Mouse (Mus musculus): Measurements from ENCODE around the gene Cars.
"Not testable (repeated sequence)": the region's sequence is repeated elsewhere in the genome, so short reads cannot be mapped to it uniquely, and the experiment has no call there.

Cars gene

DNA sequence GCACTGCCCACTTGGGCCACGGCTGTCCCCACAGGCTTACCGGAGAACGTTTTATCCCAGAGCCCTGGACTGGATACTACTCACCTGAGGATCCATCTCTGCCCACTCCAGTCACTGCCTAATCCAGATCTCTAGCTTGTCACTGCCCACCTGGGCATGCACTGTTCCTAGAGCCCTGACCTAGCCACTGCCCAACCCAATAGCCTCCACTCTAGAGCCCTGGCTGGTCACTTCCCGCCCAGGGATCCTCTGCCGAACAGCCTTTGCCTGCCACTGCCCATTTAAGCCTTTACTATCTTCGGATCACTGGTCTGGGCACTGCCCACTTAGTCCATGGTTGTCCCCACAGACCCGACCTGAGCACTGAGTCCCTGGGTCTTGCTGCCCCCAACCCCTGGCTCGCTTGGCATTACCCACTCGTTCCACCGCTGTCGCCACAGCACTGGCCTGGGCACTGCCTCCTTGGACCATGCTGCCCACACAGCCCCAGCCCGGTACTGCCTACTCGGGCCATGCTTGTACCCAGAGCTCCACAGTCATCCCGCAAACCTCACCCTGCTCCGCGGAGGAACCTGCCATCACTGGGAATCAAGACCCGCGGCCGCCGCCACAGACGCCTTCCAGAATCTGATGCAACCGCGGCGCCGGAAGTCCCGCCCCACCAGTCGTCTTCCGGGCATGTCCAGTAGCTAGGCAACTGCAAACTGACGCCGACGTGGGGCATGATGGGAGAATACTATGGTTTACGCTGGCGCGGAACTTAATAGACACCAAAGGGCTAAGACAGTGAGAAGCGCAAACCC, at the start of gene Cars:
Cars (minus strand) TSS at position 663 of the 803 bp plus-strand sequence.
- in situ Hi-C loops (cut with MboI, MseI): loop anchor here (5.0 kb wide), 2 partner anchors 93 to 153 kb away; no protein-coding TSS in a partner anchor

DNA sequence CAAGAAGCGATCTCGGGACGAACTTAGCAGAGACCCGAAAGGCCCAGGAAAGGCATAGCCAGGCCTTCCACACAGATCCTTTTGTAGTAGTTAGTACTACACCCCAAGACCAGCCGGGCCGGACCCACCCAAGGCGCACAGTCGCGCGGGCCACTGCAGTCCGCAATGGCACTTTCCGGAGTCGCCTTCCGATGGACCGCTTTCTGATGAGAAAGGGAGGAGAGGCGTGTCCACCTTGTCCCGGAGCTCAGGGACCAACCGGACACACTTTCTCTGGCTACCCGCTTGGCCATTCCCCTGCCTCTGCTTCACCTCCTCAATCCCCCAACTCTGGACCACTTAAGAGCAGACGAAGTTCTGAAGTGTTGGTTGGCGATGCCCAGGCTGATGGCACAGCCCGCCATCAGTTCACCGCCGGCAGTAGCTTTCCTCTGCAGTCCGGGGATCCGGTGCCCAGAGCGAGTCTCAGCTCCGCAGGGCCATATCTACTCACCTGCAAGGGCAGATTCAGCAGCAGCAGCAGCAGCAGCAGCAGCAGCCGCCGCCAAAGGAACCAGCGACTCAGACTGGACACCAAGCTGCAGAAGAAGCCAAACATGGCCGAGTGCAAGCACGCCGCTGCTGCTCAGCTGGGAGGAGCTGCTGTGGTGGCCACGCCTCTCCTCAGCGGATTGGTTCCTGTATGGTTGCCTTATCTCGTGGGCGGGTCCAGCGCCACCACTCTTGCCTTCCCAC, 49.3 kb upstream of the Cars start, which contains the start of gene Tnfrsf22:
Tnfrsf22 (minus strand) TSS at position 628 of the 735 bp plus-strand sequence.
- in situ Hi-C loops (cut with MboI, MseI): no loop called here

DNA sequence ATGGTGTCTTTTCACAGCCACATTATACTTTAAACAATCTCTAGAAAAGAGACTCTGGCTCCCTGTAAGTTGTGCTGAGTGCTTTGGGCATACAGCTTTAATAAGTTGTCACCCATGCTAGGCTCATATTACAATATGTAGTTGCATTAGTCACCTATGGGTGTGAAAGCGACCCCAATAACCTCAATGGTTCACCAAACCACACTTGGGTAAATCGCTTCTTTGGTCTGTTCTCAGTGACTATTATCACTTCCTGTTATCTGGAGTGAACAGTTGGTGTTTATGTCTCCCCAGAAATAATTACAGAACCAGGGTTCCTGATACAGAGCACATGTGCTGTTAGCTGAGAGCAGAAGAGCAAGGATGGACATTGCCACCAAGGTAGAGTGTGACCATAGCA, 44.1 kb upstream of the Cars start:
- in situ Hi-C loops (cut with MboI, MseI): not testable (repeated sequence)

DNA sequence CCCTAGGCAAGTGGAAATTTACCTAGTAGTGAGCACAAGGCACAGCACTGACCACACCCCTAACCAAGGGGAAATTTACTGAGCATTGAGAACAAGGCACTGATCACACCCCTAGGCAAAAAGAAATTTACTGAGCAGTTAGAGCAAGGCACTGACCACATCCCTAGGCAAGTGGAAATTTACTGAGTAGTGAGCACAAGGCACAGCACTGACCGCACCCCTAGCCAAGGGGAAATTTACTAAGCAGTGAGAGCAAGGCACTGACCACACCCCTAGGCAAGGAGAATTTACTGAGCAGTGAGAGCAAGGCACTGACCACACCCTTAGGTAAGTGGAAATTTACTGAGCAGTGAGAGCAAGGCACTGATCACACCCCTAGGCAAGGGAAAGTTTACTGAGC, 36.8 kb upstream of the Cars start:
- in situ Hi-C loops (cut with MboI, MseI): no loop called here

DNA sequence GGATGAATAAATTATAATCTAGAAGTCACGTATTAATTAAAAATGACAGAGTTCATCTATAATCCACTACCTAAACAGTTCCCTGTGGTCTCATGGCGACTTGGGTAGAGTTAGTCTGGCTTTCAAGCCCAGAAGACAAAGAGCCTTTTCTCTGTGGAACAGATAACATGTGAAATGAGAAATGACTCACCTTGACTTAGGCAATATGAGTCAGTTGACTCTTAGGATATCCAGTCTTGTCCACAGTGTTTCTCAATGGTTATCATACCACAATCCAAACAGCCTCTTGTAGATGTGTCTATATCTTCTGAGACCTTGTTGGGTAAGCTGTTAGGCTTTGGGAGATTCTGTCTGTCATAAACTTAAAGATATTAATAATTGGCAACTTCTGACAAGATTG, 31.6 kb upstream of the Cars start:
- in situ Hi-C loops (cut with MboI, MseI): no loop called here

DNA sequence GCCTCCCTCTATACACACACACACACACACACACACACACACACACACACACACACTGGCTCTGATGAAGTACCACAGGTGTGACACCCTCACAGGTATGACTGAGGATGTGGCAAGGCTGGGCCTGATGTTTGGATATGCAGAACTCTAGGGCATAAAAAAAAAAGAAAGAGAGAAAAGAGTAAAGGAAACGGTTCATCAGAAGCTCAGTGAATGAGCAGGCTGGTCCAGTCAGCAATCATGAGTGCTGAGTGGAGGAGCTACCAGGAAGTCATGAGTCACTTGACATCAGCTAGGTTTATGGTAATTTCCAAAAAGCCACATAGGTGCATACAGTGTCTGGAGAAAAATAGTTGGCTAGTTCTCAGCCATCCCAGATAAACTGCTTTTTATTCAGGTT, 29.6 kb upstream of the Cars start:
- in situ Hi-C loops (cut with MboI, MseI): no loop called here

DNA sequence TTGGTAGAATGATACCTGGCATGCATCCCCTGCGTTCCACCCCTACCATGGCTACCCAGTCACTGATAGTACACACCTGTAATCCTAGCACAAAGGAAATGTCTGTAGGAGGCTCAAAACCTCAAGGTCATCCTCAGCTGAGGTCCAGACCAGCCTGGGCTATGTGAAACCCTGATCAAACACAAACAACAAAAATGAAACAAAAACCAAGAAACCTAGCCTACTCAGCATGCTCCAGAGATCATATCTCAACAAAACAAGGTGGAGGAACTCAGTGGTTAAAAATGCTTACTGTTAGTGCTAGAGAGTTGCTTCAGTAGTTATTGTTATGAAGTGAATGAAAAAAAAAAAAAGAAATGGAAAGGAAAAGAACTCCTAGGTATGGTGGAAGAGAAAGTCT, 28.6 kb upstream of the Cars start, which contains the start of gene Tnfrsf26:
Tnfrsf26 (minus strand) TSS at position 183 of the 400 bp plus-strand sequence.
- in situ Hi-C loops (cut with MboI, MseI): no loop called here

DNA sequence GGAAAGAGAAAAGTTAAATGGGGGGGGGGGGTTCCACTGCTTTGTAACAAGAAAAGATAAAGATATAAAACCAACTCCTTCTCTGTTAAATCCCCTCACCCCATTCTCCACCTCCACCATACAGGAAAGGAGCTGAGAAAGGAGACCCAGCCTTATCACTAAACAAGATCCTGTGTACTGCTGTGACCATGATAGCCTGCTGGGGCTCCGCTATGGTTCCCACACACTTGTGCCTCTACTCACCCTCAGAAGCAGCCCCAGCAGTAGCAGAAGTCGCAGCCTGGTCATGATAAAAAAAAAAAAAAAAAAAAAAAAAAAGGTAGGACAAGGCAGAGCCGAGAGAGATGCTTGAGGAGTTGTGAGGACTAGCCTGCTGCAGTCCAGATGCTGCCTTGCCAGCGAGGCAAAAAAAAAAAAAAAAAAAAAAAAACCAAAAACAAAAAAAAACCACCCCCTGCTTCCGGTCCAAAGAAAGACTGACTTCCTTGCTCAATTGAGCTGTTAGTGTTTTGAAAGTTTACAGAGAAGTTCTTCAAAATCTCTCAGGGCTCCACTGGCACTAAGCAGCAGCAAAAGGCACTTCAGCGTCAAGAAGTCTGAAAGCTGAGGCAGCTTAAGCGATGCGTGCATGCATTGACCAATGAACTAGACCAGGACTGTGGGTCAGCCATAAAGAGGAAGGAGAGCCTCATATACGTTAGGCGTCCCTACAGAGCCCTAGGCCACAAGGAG, 27.8 kb upstream of the Cars start:
- in situ Hi-C loops (cut with MboI, MseI): no loop called here

DNA sequence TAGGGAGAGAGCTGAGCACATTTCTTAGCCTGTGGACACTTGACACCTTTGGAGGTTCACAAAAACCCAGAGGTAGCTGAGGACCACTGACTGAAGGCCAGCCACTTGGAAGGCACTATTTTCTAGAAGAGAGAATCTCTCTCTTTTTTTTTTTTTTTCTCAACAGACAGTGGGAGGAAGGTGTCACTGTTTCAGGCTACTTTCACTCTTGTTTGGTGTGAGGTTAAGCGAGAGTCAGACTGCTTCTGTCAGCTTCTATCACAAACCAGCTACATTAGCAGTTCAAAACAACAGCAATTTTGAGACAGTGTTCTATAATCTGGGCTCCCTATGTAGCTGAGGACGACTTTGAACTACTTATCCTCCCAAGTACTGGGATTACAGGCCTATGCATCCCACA, 26.3 kb upstream of the Cars start:
- in situ Hi-C loops (cut with MboI, MseI): no loop called here

DNA sequence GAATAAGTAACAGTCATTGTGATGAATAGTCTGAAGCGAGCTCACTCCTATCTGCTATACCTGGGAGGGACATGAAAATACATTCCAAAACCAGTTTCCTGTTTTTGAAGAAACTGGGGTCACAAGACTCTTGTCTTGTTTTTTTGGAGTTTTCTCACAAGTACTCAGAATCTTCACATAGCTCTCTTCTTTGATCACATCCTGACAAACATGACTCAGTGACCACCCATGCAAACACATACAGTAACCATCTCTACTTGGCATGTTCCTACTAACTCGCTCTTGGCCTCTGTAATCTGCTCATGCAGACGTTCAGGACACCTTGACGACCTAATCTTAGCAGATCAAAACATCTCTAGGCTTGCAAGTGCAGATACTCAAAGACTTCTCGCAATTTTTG, 25.3 kb upstream of the Cars start:
- in situ Hi-C loops (cut with MboI, MseI): no loop called here

DNA sequence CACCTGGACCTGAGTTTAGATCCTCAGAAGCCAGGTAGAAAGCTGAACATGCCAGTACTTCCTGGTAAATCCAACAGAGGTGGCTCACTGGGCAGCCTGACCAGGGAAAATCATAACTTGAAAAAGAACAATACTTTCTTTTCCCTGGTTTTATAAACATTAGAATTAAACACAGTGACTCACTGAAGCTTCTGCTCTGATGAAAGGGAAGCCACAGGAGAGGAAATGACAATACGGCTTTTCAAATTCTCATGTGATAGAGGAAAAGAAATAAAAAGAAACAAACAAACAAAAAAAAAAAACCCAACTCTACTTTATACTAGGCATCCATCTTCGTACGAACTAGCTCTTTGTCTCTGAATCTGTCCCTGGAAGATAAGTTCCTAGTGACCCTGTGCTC, 24.7 kb upstream of the Cars start:
- in situ Hi-C loops (cut with MboI, MseI): no loop called here

DNA sequence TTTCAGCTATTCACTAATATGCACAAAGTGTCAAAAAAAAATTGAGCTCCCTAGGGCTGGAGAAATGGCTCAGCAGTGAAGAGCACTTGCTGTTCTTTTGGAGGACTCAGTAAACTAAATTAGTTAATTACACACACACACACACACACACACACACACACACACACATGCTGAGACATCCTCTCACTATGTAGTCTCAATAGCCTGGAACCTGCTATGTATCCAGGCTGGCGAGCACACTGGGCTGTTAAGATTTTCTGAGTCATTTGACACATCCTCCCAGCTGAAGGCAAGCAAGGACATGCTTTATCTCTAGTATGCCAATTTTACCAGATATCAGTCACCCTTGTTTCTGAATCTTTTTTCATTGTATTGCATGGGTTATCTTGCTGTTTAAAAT, 21.1 kb upstream of the Cars start:
- in situ Hi-C loops (cut with MboI, MseI): no loop called here

DNA sequence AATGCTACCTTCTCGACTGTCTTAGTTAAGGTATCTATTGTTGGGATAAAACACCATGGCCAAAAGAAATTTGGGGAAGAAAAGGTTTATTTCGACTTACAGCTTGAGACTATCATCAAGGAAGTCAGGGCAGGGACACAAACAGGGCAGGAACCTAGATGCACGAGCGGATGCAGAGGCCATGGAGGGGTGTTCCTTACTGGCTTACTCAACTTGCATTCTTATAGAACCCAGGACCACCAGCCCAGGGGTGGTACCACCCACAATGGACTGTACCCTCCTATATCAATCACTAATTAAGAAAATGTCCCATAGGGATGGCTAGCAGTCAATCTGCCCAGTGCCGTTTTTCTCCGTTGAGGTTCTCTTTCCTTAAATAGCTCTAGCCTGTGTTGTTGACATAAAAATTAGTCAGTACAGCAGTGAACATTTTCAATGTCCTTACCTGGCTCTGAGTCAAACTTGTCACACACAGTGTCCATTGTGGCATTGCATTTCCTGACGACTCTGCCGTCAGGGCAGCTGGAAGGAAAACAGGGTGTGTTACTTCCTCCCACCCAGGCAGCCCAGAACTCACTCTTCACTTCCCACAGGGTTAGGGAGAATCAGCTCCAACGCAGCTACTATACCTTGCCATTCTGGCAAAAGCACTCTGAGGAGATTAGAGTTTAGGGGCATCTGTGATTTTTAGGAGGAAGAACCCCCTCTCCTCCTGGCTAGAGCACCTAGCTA, 14.7 kb upstream of the Cars start:
- in situ Hi-C loops (cut with MboI, MseI): no loop called here

DNA sequence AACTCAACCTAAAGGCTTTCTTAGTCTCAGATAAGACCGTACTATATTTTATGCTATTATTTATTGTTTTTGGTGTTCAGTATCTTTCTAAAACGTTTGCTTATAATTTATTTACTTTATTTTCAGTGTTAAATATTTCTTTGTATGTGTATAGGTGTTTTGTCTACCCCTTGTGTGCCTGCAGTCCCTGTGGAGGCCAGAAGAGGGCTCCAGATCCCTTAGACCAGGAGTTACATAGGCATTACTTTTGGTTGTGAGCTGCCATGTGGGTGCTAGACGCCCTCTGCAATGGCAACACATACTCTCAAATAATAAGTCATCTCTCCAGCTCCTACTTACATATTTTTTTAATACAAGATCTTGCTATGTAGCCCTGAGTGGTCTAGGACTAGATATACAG, 12.3 kb upstream of the Cars start:
- in situ Hi-C loops (cut with MboI, MseI): no loop called here

DNA sequence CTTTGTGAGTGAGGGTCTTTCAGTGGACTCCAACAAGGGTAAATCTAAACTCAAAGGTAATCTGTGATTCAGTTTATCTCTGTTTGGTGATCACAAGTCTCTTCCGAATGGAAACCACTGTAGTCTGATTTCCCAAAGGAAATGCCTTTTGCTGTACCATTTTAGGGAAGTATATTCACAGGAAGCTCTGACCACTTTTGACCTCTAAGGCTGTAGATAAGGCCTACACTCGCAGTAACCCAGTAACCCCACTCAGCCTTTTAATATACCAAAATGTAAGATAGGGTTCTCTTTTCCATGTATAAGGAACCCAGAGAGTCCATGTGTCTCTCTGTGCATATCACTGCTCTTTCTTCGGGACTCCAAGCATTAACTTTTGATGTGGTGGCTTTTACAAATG, 5.4 kb upstream of the Cars start:
- in situ Hi-C loops (cut with MboI, MseI): no loop called here

DNA sequence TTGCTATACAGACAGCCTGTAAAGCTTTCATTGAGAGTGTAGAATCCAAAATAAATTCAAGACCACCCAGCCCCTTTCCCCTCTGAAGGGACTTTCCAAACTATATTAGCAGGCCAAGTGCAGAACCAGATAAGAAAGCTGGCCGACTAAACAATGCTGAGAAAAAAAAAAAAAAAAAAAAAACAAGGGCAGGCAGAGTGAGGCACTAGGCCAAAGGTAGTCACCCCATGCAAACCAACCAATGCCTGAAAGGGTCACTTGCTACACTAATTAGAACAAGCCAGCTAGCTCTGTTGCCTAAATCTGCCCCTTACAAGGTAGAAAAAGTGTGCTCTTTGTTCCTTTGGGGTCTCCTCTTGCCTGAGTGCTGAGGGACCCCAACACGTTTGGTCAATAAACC, 5.0 kb upstream of the Cars start:
- in situ Hi-C loops (cut with MboI, MseI): no loop called here

DNA sequence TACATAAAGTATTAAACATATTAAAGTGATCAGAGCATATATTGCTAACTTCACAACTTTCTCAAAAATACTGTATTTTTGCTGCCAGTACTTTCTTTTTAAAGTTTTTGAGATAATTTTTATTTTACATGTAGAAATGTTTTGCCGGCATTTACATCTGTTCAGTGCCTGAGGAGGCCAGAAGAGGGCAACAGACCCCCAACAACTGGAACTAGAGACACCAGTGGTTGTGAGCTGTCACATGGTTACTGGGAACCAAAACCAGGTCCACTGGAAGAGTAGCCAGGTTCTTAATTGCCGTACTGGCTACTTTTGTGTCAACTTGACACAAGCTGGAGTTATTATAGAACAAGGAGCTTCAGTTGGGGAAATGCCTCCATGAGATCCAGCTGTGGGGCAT, 1.8 kb upstream of the Cars start:
- in situ Hi-C loops (cut with MboI, MseI): no loop called here

DNA sequence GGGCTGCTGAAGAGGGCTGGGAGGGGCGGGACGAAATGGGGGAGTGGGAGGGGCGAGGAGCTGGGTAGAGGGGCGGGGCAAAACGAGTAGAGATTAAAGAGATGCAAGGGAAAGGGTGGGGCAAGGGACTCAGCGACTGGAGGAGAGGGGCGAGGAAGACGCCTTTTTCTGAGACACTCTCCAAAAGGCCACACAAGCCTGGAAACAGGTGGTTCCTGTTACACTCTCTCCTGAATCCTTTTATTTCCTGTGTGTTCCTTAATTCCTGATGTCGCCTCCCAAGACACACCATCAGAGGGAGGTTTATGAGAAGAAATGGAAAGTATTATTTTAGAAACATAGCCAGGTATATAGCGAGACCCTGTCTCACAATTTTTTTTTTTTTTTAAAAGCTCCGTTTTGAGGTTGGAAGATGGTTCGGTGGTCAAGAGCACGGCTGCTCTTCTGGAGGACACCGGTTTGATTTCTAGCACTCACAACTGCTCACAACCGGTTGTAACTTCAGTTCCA, 396 bp upstream of the Cars start:
- in situ Hi-C loops (cut with MboI, MseI): no loop called here

DNA sequence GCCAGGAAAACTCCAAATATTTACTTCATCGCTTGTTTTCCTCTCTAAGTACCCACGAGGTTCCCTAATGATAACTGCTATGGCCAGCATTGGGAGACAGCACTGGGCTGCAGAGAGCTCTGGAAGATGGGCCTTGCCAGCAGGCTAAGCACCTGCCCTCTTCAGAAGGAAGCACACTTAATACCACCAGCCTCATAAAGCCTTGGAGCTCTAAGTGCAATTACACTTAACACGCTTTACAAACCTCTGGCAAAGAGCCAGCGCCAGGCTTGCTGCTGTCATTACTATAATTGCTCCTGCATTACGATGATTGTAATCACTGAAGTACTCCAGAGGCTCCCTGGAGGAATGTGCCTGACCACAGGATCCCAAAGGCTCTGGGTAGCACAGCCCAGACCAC, 5.0 kb downstream of the Cars start:
- in situ Hi-C loops (cut with MboI, MseI): loop anchor here (5.0 kb wide), 2 partner anchors 97 to 157 kb away; no protein-coding TSS in a partner anchor

DNA sequence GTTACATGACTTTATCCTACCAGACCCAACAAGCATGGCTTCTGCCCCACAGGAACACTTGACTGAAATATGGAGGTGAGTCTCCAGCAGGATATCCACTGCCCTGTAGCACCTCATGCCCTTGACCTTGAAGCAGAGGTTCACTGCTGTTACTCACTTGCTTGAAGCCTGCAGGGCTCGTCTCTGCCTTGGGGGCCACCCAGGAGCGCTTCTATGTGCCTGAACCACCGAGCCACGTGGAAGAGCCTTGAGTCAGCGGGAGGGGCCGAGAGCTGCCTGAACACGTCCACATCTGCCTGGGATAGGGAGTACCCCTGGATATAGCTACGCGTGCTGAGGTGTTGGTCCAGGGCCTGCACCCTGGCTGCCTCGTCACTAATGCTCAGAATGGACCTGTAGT, 7.6 kb downstream of the Cars start:
- in situ Hi-C loops (cut with MboI, MseI): no loop called here

DNA sequence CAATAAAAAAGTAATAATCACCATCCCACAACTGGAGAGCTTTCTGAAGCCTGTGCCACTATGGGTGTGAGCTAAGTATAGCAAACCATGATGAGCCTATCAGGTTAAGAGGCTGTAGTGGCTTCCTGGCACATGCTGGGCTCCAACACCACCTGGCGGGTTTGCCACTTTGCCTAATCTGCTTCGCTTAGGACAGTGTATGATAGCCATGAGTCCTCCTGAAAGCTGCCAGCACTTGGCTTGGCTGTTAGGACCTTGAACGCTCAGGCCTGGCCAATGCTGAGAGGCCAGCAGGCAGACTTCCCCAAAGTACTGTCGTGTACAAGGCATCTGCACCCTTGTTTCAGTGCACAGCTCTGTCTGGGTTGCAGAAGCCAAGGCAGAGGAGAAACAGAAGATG, 11.9 kb downstream of the Cars start:
- in situ Hi-C loops (cut with MboI, MseI): no loop called here

Measured in regulatory T cell (primary cell).